Comparison of ENCODE assay signal across 8 mouse cellular contexts in genomic region chr2:32282727-32283126, GRCm38 (mm10). TPM values are rescaled to one million over a fixed set of nuclear protein-coding genes. Genes with fewer than 3 reads are reported as not detected.
DNase-seq lines count a peak whose midpoint lies in the region; ATAC-seq lines count a peak whose summit lies in the region.

No protein-coding gene starts in this region.

- H3K4me3 ChIP-seq in liver, embryonic 11.5 days (ENCODE audit: low read depth, low read length): no peak overlapping the region

- H3K4me1 ChIP-seq in liver, embryonic 11.5 days (replicated peaks; ENCODE audit: control insufficient read depth, insufficient read depth, low read length): peaks cover 6% of the 10 kb centered on the region; the same call in 1 of the 2 replicates

- 85% methylated on average over 1 of the region's 1 CpGs for WGBS in liver, embryonic 11.5 days

- H3K36me3 ChIP-seq in liver, embryonic 11.5 days (ENCODE audit: control insufficient read depth, insufficient read depth, low read length): peaks cover 29% of the 10 kb centered on the region

- H3K9ac ChIP-seq in liver, embryonic 11.5 days (ENCODE audit: low read depth, low read length): no peak overlapping the region

- no peaks in the 10 kb centered on the region for H3K9me3 ChIP-seq in liver, embryonic 11.5 days (ENCODE audit: control insufficient read depth, low read length)

- ATAC-seq in liver, embryonic 11.5 days (replicated peaks; ENCODE audit: low FRiP score): peak; percentile 68; the same call in 1 of the 2 replicates

- no peaks in the 10 kb centered on the region for H3K27me3 ChIP-seq in liver, embryonic 11.5 days (replicated peaks; ENCODE audit: control insufficient read depth, insufficient read depth, low read length)

- H3K4me2 ChIP-seq in liver, embryonic 11.5 days: 0 out of 2 replicates have a peak overlapping the region, but pooled peaks have one; percentile 23

- peak; percentile 47 for DNase-seq in left cerebral cortex, postnatal 4 days
- DNase-seq in left cerebral cortex, postnatal 14 days (ENCODE audit: low spot score in 2 of 2): no peak
- DNase-seq in Muller cell, postnatal 12 days (ENCODE audit: inconsistent ontology term): peak; percentile 24
- peak; percentile 59 for DNase-seq in cerebellum, adult 11-12 months
- DNase-seq in gastrocnemius, postnatal 25 days: peak; percentile 48
- DNase-seq in liver, embryonic 11.5 days (ENCODE audit: low spot score): peak; percentile 46
- peak; percentile 79 for DNase-seq in retina, postnatal 1 day
- DNase-seq in left cerebral cortex, adult 9 months (ENCODE audit: low spot score in 2 of 2): no peak

- H3K27ac ChIP-seq in liver, embryonic 11.5 days (ENCODE audit: low read depth, low read length): no peak overlapping the region

- intact Hi-C loops in left cerebral cortex, postnatal 4 days (cut with DNase I): no loop called here
- intact Hi-C loops in left cerebral cortex, postnatal 14 days (cut with DNase I): no loop called here

RNA-seq across cellular contexts. Expression of gene Golga2, which starts 4.5 kb away (rescaled TPM):
- 10 to 100 TPM; 75.6 to 81.7 TPM for total RNA-seq in left cerebral cortex, postnatal 4 days (2021)
- 10 to 100 TPM; 78.9 to 83.9 TPM for total RNA-seq in left cerebral cortex, postnatal 14 days (2021)
- 10 to 100 TPM; 53.5 to 57.4 TPM for total RNA-seq in gastrocnemius, postnatal 25 days (2021)
- 18.8 and 19.7 TPM in 2 replicates for polyA plus RNA-seq in liver, embryonic 11.5 days (2014; fragmentation: Nextera tagmentation; extraction: Ambion mirVana)

RNA-seq across cellular contexts. Expression of gene Swi5, which starts 5.1 kb away (rescaled TPM):
- 100 to 1,000 TPM; 228 to 230 TPM for total RNA-seq in left cerebral cortex, postnatal 4 days (2021)
- total RNA-seq in left cerebral cortex, postnatal 14 days (2021): 100 to 1,000 TPM; 204 to 219 TPM
- 100 to 1,000 TPM; 112 to 120 TPM for total RNA-seq in gastrocnemius, postnatal 25 days (2021)
- polyA plus RNA-seq in liver, embryonic 11.5 days (2014; fragmentation: Nextera tagmentation; extraction: Ambion mirVana): 369 and 385 TPM in 2 replicates

RNA-seq across cellular contexts. Expression of gene Uck1, which starts 22.8 kb away (rescaled TPM):
- total RNA-seq in left cerebral cortex, postnatal 4 days (2021): 10 to 100 TPM; 61.8 to 62.5 TPM
- 10 to 100 TPM; 57.5 to 64.7 TPM for total RNA-seq in left cerebral cortex, postnatal 14 days (2021)
- total RNA-seq in gastrocnemius, postnatal 25 days (2021): 10 to 100 TPM; 12.0 to 13.0 TPM
- polyA plus RNA-seq in liver, embryonic 11.5 days (2014; fragmentation: Nextera tagmentation; extraction: Ambion mirVana): 57.3 and 59.5 TPM in 2 replicates

RNA-seq across cellular contexts. Expression of gene Pomt1, which starts 46.3 kb away (rescaled TPM):
- total RNA-seq in left cerebral cortex, postnatal 4 days (2021): 10 to 100 TPM; 36.5 to 37.1 TPM
- total RNA-seq in left cerebral cortex, postnatal 14 days (2021): 10 to 100 TPM; 21.6 to 23.7 TPM
- total RNA-seq in gastrocnemius, postnatal 25 days (2021): 10 to 100 TPM; 13.7 to 14.7 TPM
- 35.7 and 37.1 TPM in 2 replicates for polyA plus RNA-seq in liver, embryonic 11.5 days (2014; fragmentation: Nextera tagmentation; extraction: Ambion mirVana)

Comparison
In these comparisons a context has a peak if more than half of its experiments do, and no peak if none do; other contexts are left out.
1. DNase-seq: peak in left cerebral cortex, postnatal 4 days (single experiment), Muller cell, postnatal 12 days (single experiment), cerebellum, adult 11-12 months (single experiment), gastrocnemius, postnatal 25 days (single experiment), liver, embryonic 11.5 days (single experiment) and retina, postnatal 1 day (single experiment); none in left cerebral cortex, postnatal 14 days (0 of 2) and left cerebral cortex, adult 9 months (0 of 2).
2. RNA of gene Uck1, which starts 22.8 kb away (total RNA-seq): 57.5 to 64.7 TPM in left cerebral cortex, postnatal 14 days and 61.8 to 62.5 TPM in left cerebral cortex, postnatal 4 days; 12.0 to 13.0 TPM in gastrocnemius, postnatal 25 days; every median in the first group is over 4 times any median in the second.